Comparison of ENCODE assay signal across 9 mouse cellular contexts in the genomic region with DNA sequence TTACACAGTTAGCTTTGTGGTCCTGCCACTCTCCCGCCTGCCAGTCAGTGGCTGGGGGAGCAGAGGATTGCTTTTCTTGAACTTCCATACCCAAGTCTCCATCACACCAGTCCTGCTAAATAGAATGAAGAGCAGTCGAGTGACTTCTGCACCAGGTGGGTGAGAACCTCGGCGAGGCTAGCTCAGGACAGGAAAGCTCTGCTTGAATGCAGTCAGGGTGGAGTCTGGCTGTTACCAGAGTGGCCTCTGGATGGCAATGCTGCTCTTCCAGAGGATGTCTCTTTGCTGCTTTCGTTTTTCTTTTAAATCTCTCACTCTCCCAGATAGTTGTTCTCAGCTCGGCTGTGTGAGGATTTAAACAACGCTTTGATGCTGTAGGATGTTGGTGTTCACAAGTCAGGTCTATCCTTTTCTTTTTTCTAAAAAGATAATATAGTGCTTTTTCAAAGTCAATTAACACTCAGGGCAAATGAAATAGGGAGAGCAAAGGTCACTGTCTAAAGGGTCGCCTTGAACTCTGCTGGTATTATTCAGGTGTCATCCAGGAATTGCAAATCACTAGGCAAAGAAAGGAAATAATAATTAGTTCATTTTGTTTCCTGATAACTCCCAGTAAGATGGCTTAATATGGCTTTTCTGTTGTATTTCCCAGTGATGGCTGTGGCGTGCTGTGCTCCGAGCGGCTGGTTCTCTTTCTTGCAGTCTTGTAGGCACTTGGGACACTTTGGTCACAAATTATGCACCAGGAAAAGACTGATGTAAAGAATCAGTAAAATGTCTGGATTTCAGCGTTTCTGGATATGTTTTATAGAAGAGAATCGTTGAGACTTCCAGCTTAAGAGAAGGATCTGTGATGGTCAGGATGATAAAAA.
DNase-seq lines count a peak whose midpoint lies in the region; ATAC-seq and TF ChIP-seq lines count a peak whose summit lies in the region.
"Had no signal": no experiment of that assay in that cellular context is flagged by ENCODE, and none has a peak within 500 bp of the region (broad histone marks: within the 10 kb centered on the region; RNA-seq: fewer than 3 reads in every experiment).

No protein-coding gene starts in this region.

- H3K4me2 ChIP-seq in forebrain, embryonic 14.5 days (ENCODE audit: low read length): peak overlapping the region; percentile 22; the same call in 1 of the 2 replicates
- peak overlapping the region; percentile 33 for H3K4me2 ChIP-seq in hindbrain, embryonic 15.5 days
- H3K4me2 ChIP-seq in midbrain, embryonic 13.5 days (replicated peaks): peak overlapping the region; percentile 36
- peak overlapping the region; percentile 25; the same call in 1 of the 2 replicates for H3K4me2 ChIP-seq in stomach, postnatal 0 days (replicated peaks; ENCODE audit: low read depth)

- TF ChIP-seq EP300 in stomach, postnatal 0 days (optimal IDR thresholded peaks at IDR 0.05): no peak

- no peaks in the 10 kb centered on the region for H3K4me1 ChIP-seq in forebrain, embryonic 14.5 days (ENCODE audit: control insufficient read depth, insufficient read depth, low read length)
- peaks cover 6% of the 10 kb centered on the region for H3K4me1 ChIP-seq in hindbrain, embryonic 15.5 days (replicated peaks)
- H3K4me1 ChIP-seq in midbrain, embryonic 13.5 days (replicated peaks): peaks cover 6% of the 10 kb centered on the region; the same call in 1 of the 2 replicates
- no peaks in the 10 kb centered on the region for H3K4me1 ChIP-seq in stomach, postnatal 0 days (replicated peaks; ENCODE audit: control insufficient read depth, insufficient read depth)

- no peaks in the 10 kb centered on the region for H3K36me3 ChIP-seq in forebrain, embryonic 14.5 days (ENCODE audit: control insufficient read depth, insufficient read depth, low read length)
- no peaks in the 10 kb centered on the region for H3K36me3 ChIP-seq in hindbrain, embryonic 15.5 days
- no peaks in the 10 kb centered on the region for H3K36me3 ChIP-seq in midbrain, embryonic 13.5 days
- H3K36me3 ChIP-seq in stomach, postnatal 0 days (ENCODE audit: control insufficient read depth, insufficient read depth, low read length): no peaks in the 10 kb centered on the region

- no peak overlapping the region for H3K9ac ChIP-seq in forebrain, embryonic 14.5 days (ENCODE audit: low read length)
- no peak overlapping the region for H3K9ac ChIP-seq in hindbrain, embryonic 15.5 days
- H3K9ac ChIP-seq in midbrain, embryonic 13.5 days (replicated peaks): no peak overlapping the region
- no peak overlapping the region for H3K9ac ChIP-seq in stomach, postnatal 0 days (ENCODE audit: low read length)

- TF ChIP-seq CTCF in stomach, postnatal 0 days (IDR thresholded peaks at IDR 0.05; ENCODE audit: low read depth): peak; percentile 89

- WGBS in forebrain, embryonic 14.5 days: 27% methylated on average over 13 of the region's 13 CpGs
- 26% methylated on average over 13 of the region's 13 CpGs for WGBS in hindbrain, embryonic 15.5 days
- 25% methylated on average over 13 of the region's 13 CpGs for WGBS in midbrain, embryonic 13.5 days
- WGBS in stomach, postnatal 0 days: 39% methylated on average over 13 of the region's 13 CpGs

- ATAC-seq in forebrain, embryonic 14.5 days: peak; percentile 94
- ATAC-seq in hindbrain, embryonic 15.5 days (ENCODE audit: low FRiP score, low read depth): peak; percentile 92
- peak; percentile 95 for ATAC-seq in midbrain, embryonic 13.5 days
- peak; percentile 65; the same call in 1 of the 2 replicates for ATAC-seq in stomach, postnatal 0 days (ENCODE audit: low FRiP score, low TSS enrichment)

- no peak overlapping the region for H3K27ac ChIP-seq in forebrain, embryonic 14.5 days (ENCODE audit: low read depth, low read length)
- peak overlapping the region; percentile 56 for H3K27ac ChIP-seq in hindbrain, embryonic 15.5 days (replicated peaks)
- 0 out of 2 replicates have a peak overlapping the region, but pooled peaks have one; percentile 21 for H3K27ac ChIP-seq in midbrain, embryonic 13.5 days
- no peak overlapping the region for H3K27ac ChIP-seq in stomach, postnatal 0 days (replicated peaks)

- no peaks in the 10 kb centered on the region for H3K27me3 ChIP-seq in forebrain, embryonic 14.5 days (replicated peaks; ENCODE audit: control insufficient read depth, insufficient read depth, low read length)
- no peaks in the 10 kb centered on the region for H3K27me3 ChIP-seq in hindbrain, embryonic 15.5 days
- no peaks in the 10 kb centered on the region for H3K27me3 ChIP-seq in midbrain, embryonic 13.5 days
- no peaks in the 10 kb centered on the region for H3K27me3 ChIP-seq in stomach, postnatal 0 days (ENCODE audit: control insufficient read depth, insufficient read depth, low read length)

- DNase-seq in NIH3T3 (ENCODE audit: low read depth): peak; percentile 61
- peak; percentile 12 for DNase-seq in cerebellum, adult 11 months
- DNase-seq in forebrain, embryonic 14.5 days (ENCODE audit: low spot score): peak; percentile 89
- peak; percentile 48 to 67 for DNase-seq in left cerebral cortex, adult 8-10 months (ENCODE audit: low spot score in 2 of 2)
- peak; percentile 47 for DNase-seq in stomach, postnatal 0 days (ENCODE audit: low spot score)
- DNase-seq in c-Kit-positive CD71-positive TER-119-positive erythroid progenitor cells, embryonic 14.5 days (ENCODE audit: low spot score): no peak

- H3K4me3 ChIP-seq in forebrain, embryonic 14.5 days (ENCODE audit: low read depth, low read length): no peak overlapping the region
- peak overlapping the region; percentile 9; the same call in 1 of the 2 replicates for H3K4me3 ChIP-seq in hindbrain, embryonic 15.5 days
- H3K4me3 ChIP-seq in midbrain, embryonic 13.5 days (replicated peaks): no peak overlapping the region; the same call in 1 of the 2 replicates
- no peak overlapping the region for H3K4me3 ChIP-seq in stomach, postnatal 0 days (ENCODE audit: low read depth, low read length)
- H3K4me3 ChIP-seq: erythroblast, embryonic 14.5 days had no signal

- no peaks in the 10 kb centered on the region for H3K9me3 ChIP-seq in forebrain, embryonic 14.5 days (replicated peaks; ENCODE audit: control insufficient read depth, low read length)
- H3K9me3 ChIP-seq in hindbrain, embryonic 15.5 days: no peaks in the 10 kb centered on the region
- H3K9me3 ChIP-seq in midbrain, embryonic 13.5 days: no peaks in the 10 kb centered on the region
- H3K9me3 ChIP-seq in stomach, postnatal 0 days (ENCODE audit: control insufficient read depth, low read length): no peaks in the 10 kb centered on the region

Comparison
In these comparisons a context has a peak if more than half of its experiments do, and no peak if none do; other contexts are left out.
1. H3K27ac ChIP-seq: peak in hindbrain, embryonic 15.5 days (single experiment) and midbrain, embryonic 13.5 days (single experiment); none in forebrain, embryonic 14.5 days (single experiment) and stomach, postnatal 0 days (single experiment).
2. Peak in every context shown above with its lines, with median percentiles within 50 percentile points of each other: ATAC-seq and H3K4me2 ChIP-seq.